ENCODE assay signal across 9 mouse cellular contexts in the genomic region with DNA sequence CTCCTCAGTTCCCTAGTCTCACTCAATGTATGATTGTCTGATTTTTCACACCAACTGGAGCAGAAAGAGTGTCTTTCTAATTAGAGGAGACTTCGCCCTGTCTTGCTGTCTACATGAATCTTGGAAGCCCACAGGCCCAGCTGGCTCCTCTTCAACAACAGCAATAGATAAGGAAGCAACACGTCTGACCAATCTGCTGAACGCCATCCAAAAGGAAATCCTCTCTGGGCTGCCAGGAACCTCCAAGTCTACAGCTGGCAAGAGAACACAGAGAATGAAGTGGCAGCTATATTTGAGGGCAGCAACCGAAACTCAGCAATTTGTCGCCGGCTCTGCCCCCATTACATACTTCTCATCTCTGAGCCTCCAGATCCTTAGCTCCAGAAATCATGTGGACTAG.
DNase-seq lines count a peak whose midpoint lies in the region; ATAC-seq lines count a peak whose summit lies in the region.
"Had no signal": no experiment of that assay in that cellular context is flagged by ENCODE, and none has a peak within 500 bp of the region (broad histone marks: within the 10 kb centered on the region; RNA-seq: fewer than 3 reads in every experiment).

No protein-coding gene starts in this region.

- no peaks in the 10 kb centered on the region for H3K4me1 ChIP-seq in kidney, embryonic 14.5 days (ENCODE audit: control insufficient read depth, insufficient read depth, low read length)
- no peaks in the 10 kb centered on the region for H3K4me1 ChIP-seq in intestine, embryonic 16.5 days (ENCODE audit: control insufficient read depth, insufficient read depth, low read length)

- ATAC-seq in kidney, embryonic 14.5 days (ENCODE audit: low FRiP score, low TSS enrichment): no peak
- ATAC-seq in intestine, embryonic 16.5 days: no peak

- WGBS in kidney, embryonic 14.5 days: 69% methylated on average over 6 of the region's 6 CpGs
- WGBS in intestine, embryonic 16.5 days: 76% methylated on average over 6 of the region's 6 CpGs

- no peak overlapping the region for H3K9ac ChIP-seq in kidney, embryonic 14.5 days (ENCODE audit: low read depth, low read length)
- no peak overlapping the region for H3K9ac ChIP-seq in intestine, embryonic 16.5 days (ENCODE audit: low read depth, low read length)

- H3K27ac ChIP-seq in kidney, embryonic 14.5 days (ENCODE audit: low read depth, low read length): no peak overlapping the region
- H3K27ac ChIP-seq in intestine, embryonic 16.5 days (ENCODE audit: low read length): no peak overlapping the region
- H3K27ac ChIP-seq: macrophage had no signal

- DNase-seq in kidney, adult 18-20 months: peak; percentile 9
- peak; percentile 54 to 68 for DNase-seq in adrenal gland, postnatal 36 days
- peak; percentile 6 for DNase-seq in heart, postnatal 25 days (ENCODE audit: low spot score)
- DNase-seq in lung, postnatal 25 days (ENCODE audit: low spot score): peak; percentile 53
- DNase-seq in spleen, adult 12 weeks (ENCODE audit: low spot score): no peak
- DNase-seq in thymus, postnatal 36 days: no peak

- no peak overlapping the region for H3K4me2 ChIP-seq in kidney, embryonic 14.5 days (replicated peaks; ENCODE audit: low read depth, low read length)
- no peak overlapping the region for H3K4me2 ChIP-seq in intestine, embryonic 16.5 days (ENCODE audit: low read depth, low read length)

- no peaks in the 10 kb centered on the region for H3K36me3 ChIP-seq in kidney, embryonic 14.5 days (ENCODE audit: control insufficient read depth, insufficient read depth, low read length)
- H3K36me3 ChIP-seq in intestine, embryonic 16.5 days (ENCODE audit: control insufficient read depth, insufficient read depth, low read length): no peaks in the 10 kb centered on the region

- no peaks in the 10 kb centered on the region for H3K27me3 ChIP-seq in kidney, embryonic 14.5 days (ENCODE audit: control insufficient read depth, insufficient read depth, low read length)
- H3K27me3 ChIP-seq in intestine, embryonic 16.5 days (replicated peaks; ENCODE audit: control insufficient read depth, insufficient read depth, low read length): no peaks in the 10 kb centered on the region

- intact Hi-C loops in heart, postnatal 25 days (cut with DNase I): no loop called here

- H3K4me3 ChIP-seq in kidney, embryonic 14.5 days (ENCODE audit: low read length): no peak overlapping the region
- H3K4me3 ChIP-seq in intestine, embryonic 16.5 days (ENCODE audit: low read length): no peak overlapping the region

- H3K9me3 ChIP-seq in kidney, embryonic 14.5 days (ENCODE audit: control insufficient read depth, low read length): no peaks in the 10 kb centered on the region
- no peaks in the 10 kb centered on the region for H3K9me3 ChIP-seq in intestine, embryonic 16.5 days (ENCODE audit: control insufficient read depth, low read length)

Comparison
In these comparisons a context has a peak if more than half of its experiments do, and no peak if none do; other contexts are left out.
1. DNase-seq: peak in kidney, adult 18-20 months (single experiment), adrenal gland, postnatal 36 days (2 of 2), heart, postnatal 25 days (single experiment) and lung, postnatal 25 days (single experiment); none in spleen, adult 12 weeks (single experiment) and thymus, postnatal 36 days (0 of 2).